In the genomic region with DNA sequence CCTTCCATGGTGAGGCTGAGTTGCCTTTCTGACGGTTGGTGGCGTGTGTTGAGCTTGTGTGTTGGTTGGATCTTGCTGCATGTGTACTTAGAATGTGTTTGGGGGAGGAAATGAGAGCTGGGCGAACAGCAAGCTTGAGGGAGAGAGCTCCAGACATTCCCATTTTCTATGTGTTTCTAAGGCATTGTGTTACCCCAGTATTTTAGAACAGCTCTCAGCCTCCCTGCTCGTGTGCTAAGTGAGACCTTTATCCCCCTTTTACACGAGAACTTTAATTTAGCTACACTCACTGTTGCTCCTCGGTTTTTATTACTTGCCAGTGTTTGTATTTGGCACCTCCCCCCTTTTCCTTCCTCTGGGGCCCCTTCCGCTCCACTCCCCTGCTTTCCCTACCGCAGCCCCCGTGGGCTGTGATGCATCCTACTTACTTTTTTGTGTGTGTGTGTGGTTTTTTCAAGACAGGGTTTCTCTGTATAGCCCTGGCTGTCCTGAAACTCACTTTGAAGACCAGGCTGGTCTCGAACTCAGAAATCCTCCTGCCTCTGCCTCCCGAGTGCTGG, we compare ENCODE assay signal across 14 mouse cellular contexts. TPM values are rescaled to one million over a fixed set of nuclear protein-coding genes. Genes with fewer than 3 reads are reported as not detected.
DNase-seq lines count a peak whose midpoint lies in the region; ATAC-seq and TF ChIP-seq lines count a peak whose summit lies in the region.
"Had no signal": no experiment of that assay in that cellular context is flagged by ENCODE, and none has a peak within 500 bp of the region (broad histone marks: within the 10 kb centered on the region; RNA-seq: fewer than 3 reads in every experiment).

No protein-coding gene starts in this region.

- no peak overlapping the region for H3K27ac ChIP-seq in lung, embryonic 16.5 days (ENCODE audit: low read length)
- no peak overlapping the region for H3K27ac ChIP-seq in lung, postnatal 0 days (ENCODE audit: low read length)
- H3K27ac ChIP-seq: hindbrain, embryonic 13.5 days had no signal

- DNase-seq in lung, postnatal 0 days (ENCODE audit: low spot score): no peak
- peak; percentile 52 for DNase-seq in thymus, postnatal 4 days
- no peak for DNase-seq in adrenal gland, adult 2 months
- DNase-seq in embryo, embryonic 10.5 days (ENCODE audit: low spot score): no peak
- DNase-seq: cerebellum, adult 11-12 months; embryo, embryonic 11 days; kidney, adult 8-10 months; layer of hippocampus, postnatal 36 days had no signal

- no peaks in the 10 kb centered on the region for H3K4me1 ChIP-seq in lung, embryonic 16.5 days (replicated peaks; ENCODE audit: control insufficient read depth, insufficient read depth, low read length)
- H3K4me1 ChIP-seq in lung, postnatal 0 days (ENCODE audit: insufficient read depth, low read depth, low read length): no peaks in the 10 kb centered on the region; the same call in 1 of the 2 replicates
- H3K4me1 ChIP-seq in megakaryocyte, embryonic 14.5 days: peaks cover 55% of the 10 kb centered on the region
- H3K4me1 ChIP-seq: hindbrain, embryonic 13.5 days had no signal

- 61% methylated on average over 11 of the region's 11 CpGs for WGBS in lung, embryonic 16.5 days
- WGBS in lung, postnatal 0 days: 53% methylated on average over 11 of the region's 11 CpGs

- peak; percentile 23; the same call in 1 of the 2 replicates for ATAC-seq in lung, embryonic 16.5 days (ENCODE audit: low read depth)
- ATAC-seq in lung, postnatal 0 days: no peak
- peak; percentile 73 to 83 for ATAC-seq in hematopoietic stem cell, adult 5-6 weeks (replicated peaks in 1 of 2; ENCODE audit: insufficient read depth in 1 of 2, low FRiP score in 2 of 2, low TSS enrichment in 1 of 2, low read depth in 1 of 2, poor library complexity in 2 of 2, severe bottlenecking in 2 of 2)

- no peak for TF ChIP-seq CTCF in lung, postnatal 0 days (IDR thresholded peaks at IDR 0.05)

- TF ChIP-seq EP300 in lung, postnatal 0 days (IDR thresholded peaks at IDR 0.05): no peak

- no peak overlapping the region for H3K4me2 ChIP-seq in lung, embryonic 16.5 days (ENCODE audit: low read depth, low read length)
- no peak overlapping the region for H3K4me2 ChIP-seq in lung, postnatal 0 days (replicated peaks; ENCODE audit: low read depth, low read length)
- H3K4me2 ChIP-seq: heart, embryonic 11.5 days; hindbrain, embryonic 13.5 days; limb, embryonic 13.5 days had no signal

- no peaks in the 10 kb centered on the region for H3K27me3 ChIP-seq in lung, embryonic 16.5 days (ENCODE audit: control insufficient read depth, insufficient read depth, low read depth, low read length)
- H3K27me3 ChIP-seq in lung, postnatal 0 days (replicated peaks; ENCODE audit: insufficient read depth, low read length): no peaks in the 10 kb centered on the region
- no peaks in the 10 kb centered on the region for H3K27me3 ChIP-seq in megakaryocyte, embryonic 14.5 days (replicated peaks)
- H3K27me3 ChIP-seq: hindbrain, embryonic 13.5 days; limb, embryonic 13.5 days had no signal

- H3K36me3 ChIP-seq in lung, embryonic 16.5 days (ENCODE audit: control insufficient read depth, insufficient read depth, low read length): no peaks in the 10 kb centered on the region
- no peaks in the 10 kb centered on the region for H3K36me3 ChIP-seq in lung, postnatal 0 days (ENCODE audit: insufficient read depth, low read length)
- no peaks in the 10 kb centered on the region for H3K36me3 ChIP-seq in megakaryocyte, embryonic 14.5 days (replicated peaks; ENCODE audit: low read length)
- H3K36me3 ChIP-seq: hindbrain, embryonic 13.5 days; limb, embryonic 13.5 days had no signal

- no peaks in the 10 kb centered on the region for H3K9me3 ChIP-seq in lung, embryonic 16.5 days (ENCODE audit: control insufficient read depth, low read length)
- H3K9me3 ChIP-seq in lung, postnatal 0 days (ENCODE audit: low read length): no peaks in the 10 kb centered on the region
- no peaks in the 10 kb centered on the region for H3K9me3 ChIP-seq in megakaryocyte, embryonic 14.5 days
- H3K9me3 ChIP-seq: hindbrain, embryonic 13.5 days; limb, embryonic 13.5 days had no signal

- H3K9ac ChIP-seq in lung, embryonic 16.5 days (ENCODE audit: low read length): no peak overlapping the region
- H3K9ac ChIP-seq in lung, postnatal 0 days (replicated peaks; ENCODE audit: low read depth): no peak overlapping the region
- H3K9ac ChIP-seq: hindbrain, embryonic 13.5 days; limb, embryonic 13.5 days had no signal

- H3K4me3 ChIP-seq in lung, embryonic 16.5 days (ENCODE audit: low read length): no peak overlapping the region
- H3K4me3 ChIP-seq in lung, postnatal 0 days (ENCODE audit: low read depth, low read length): no peak overlapping the region
- H3K4me3 ChIP-seq in megakaryocyte, embryonic 14.5 days (replicated peaks): peak overlapping the region; percentile 69
- H3K4me3 ChIP-seq: hindbrain, embryonic 13.5 days; limb, embryonic 13.5 days had no signal

RNA-seq across cellular contexts. Expression of gene Bach1, which starts 44.6 kb away (rescaled TPM):
- 7.8 and 8.8 TPM in 2 replicates for polyA plus RNA-seq in lung, embryonic 16.5 days (2015; fragmentation: Nextera tagmentation; extraction: Ambion mirVana)
- 13.1 and 13.7 TPM in 2 replicates for polyA plus RNA-seq in lung, postnatal 0 days (2015; fragmentation: Nextera tagmentation; extraction: Ambion mirVana)
- 49.6 and 53.0 TPM in 2 replicates for total RNA-seq in hematopoietic stem cell, adult 5-6 weeks (2017)
- polyA plus RNA-seq in megakaryocyte, embryonic 14.5 days (2012; ENCODE audit: insufficient read depth, low replicate concordance): 6.0 and 6.3 TPM in 2 replicates
- total RNA-seq in adrenal gland, adult 2 months (2021): 10 to 100 TPM; 14.3 to 25.7 TPM
- 4.2 and 5.6 TPM in 2 replicates for polyA plus RNA-seq in adrenal gland, adult 2 months (2012; rRNA removed)
